Mouse (Mus musculus): ENCODE results near the gene Fancg.

- TF ChIP-seq USF1 (IDR thresholded peaks at IDR 0.05; ENCODE audit: low read depth, low read length) (no peak), POLR2A (IDR thresholded peaks at IDR 0.05; ENCODE audit: low read depth, low read length) (no peak), CTCF (conservative IDR thresholded peaks at IDR 0.05 in 1 of 2, IDR thresholded peaks at IDR 0.05 in 1 of 2; ENCODE audit: low read depth in 2 of 2, low read length in 2 of 2) (no peak), E2F4 (IDR thresholded peaks at IDR 0.05; ENCODE audit: insufficient replicate concordance, low read depth, low read length) (no peak), KAT2A (IDR thresholded peaks at IDR 0.05; ENCODE audit: insufficient replicate concordance, low read length) (no peak), MYC (IDR thresholded peaks at IDR 0.05; ENCODE audit: low read depth, low read length) (no peak), MEF2A (IDR thresholded peaks at IDR 0.05; ENCODE audit: borderline replicate concordance, low read depth, low read length) (no peak), ELF1 (IDR thresholded peaks at IDR 0.05; ENCODE audit: low read depth, low read length) (no peak)
These were observed 55.1 kb downstream of the Fancg start for GRCm38 (mm10) chr4:42955200-42955599.
